Mouse (Mus musculus) MEL (cell line): ENCODE measurements around the gene Galnt18.

Experiments used
- BHLHE40 ChIP-seq: IDR thresholded peaks from 2 replicates; pipeline ENCODE4 v1.6.1; 2012; ENCODE audit warnings: low read depth, mild to moderate bottlenecking, inconsistent platforms, low read length, improper control_type of control experiment, borderline replicate concordance
- CTCF ChIP-seq, 3 experiments: IDR thresholded peaks in 2 of 3; conservative IDR thresholded peaks in 1 of 3; 2 replicates each; pipeline ENCODE4 v1.5.1; 2011 to 2012; ENCODE audit warnings: low read length in 3 of 3, low read depth in 2 of 3, mild to moderate bottlenecking in 2 of 3, improper control_type of control experiment in 1 of 3, inconsistent platforms in 1 of 3, mixed read lengths in 1 of 3, moderate library complexity in 1 of 3; ENCODE audit not compliant: control insufficient read depth in 1 of 3, insufficient read depth in 1 of 3, poor library complexity in 1 of 3, severe bottlenecking in 1 of 3
- E2F4 ChIP-seq: IDR thresholded peaks from 2 replicates; pipeline ENCODE4 v1.6.1; 2011; ENCODE audit warnings: low read depth, low read length, improper control_type of control experiment, borderline replicate concordance
- EP300 ChIP-seq, 2 experiments: IDR thresholded peaks; 2 replicates each; pipeline ENCODE4 v1.6.1; 2011; ENCODE audit warnings: improper control_type of control experiment in 2 of 2, low read length in 2 of 2, low read depth in 1 of 2, mild to moderate bottlenecking in 1 of 2
- GATA1 ChIP-seq: IDR thresholded peaks from 2 replicates; pipeline ENCODE4 v1.6.1; 2011; ENCODE audit warnings: low read depth, low read length, improper control_type of control experiment
- KAT2A ChIP-seq: conservative IDR thresholded peaks from 2 replicates; pipeline ENCODE4 v1.6.1; 2012; ENCODE audit warnings: low read depth, low read length, improper control_type of control experiment, inconsistent platforms
- MXI1 ChIP-seq: IDR thresholded peaks from 2 replicates; pipeline ENCODE4 v1.6.1; 2011; ENCODE audit warnings: mild to moderate bottlenecking, low read depth, low read length, improper control_type of control experiment
- POLR2A ChIP-seq, 2 experiments: IDR thresholded peaks; 2 replicates each; pipeline ENCODE4 v1.6.1; 2011 to 2012; ENCODE audit warnings: low read length in 2 of 2, mild to moderate bottlenecking in 2 of 2, control low read depth in 1 of 2, improper control_type of control experiment in 1 of 2, low read depth in 1 of 2, moderate library complexity in 1 of 2; ENCODE audit not compliant: control insufficient read depth in 1 of 2, insufficient read depth in 1 of 2, poor library complexity in 1 of 2
- POLR2AphosphoS5 ChIP-seq: IDR thresholded peaks from 2 replicates; pipeline ENCODE4 v1.6.1; 2012; ENCODE audit warnings: low read depth, borderline replicate concordance, mild to moderate bottlenecking, inconsistent platforms, low read length, moderate library complexity, mixed read lengths
- SMC3 ChIP-seq: IDR thresholded peaks from 2 replicates; pipeline ENCODE4 v1.6.1; 2011; ENCODE audit warnings: low read depth, low read length, improper control_type of control experiment
- TBP ChIP-seq: IDR thresholded peaks from 2 replicates; pipeline ENCODE4 v1.8.0; 2011; ENCODE audit warnings: low read depth, low read length, improper control_type of control experiment
- ZKSCAN1 ChIP-seq: IDR thresholded peaks from 2 replicates; pipeline ENCODE4 v1.6.1; 2012; ENCODE audit warnings: low read depth, mild to moderate bottlenecking, inconsistent platforms, low read length, improper control_type of control experiment, moderate library complexity

DNA sequence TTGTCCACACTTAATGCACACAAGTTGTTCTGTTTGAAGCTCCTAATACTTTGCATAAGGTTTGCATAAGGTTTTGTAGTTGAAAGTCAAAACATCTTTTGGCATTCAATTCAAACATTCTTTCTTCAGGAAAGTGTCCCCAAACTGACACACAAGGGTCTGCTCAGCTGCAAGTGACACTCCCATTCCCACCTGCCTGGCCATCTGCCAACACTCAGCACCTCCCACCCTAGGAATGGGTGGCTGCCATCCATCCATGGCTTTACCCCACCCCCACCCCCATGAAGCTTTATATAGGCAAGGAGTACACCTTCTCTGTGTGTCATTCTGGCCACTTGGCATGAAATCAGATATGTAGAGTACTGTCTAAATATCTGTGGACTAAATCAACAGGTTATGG lies 35.0 kb downstream of the Galnt18 start:
- TF ChIP-seq TBP, result no peak
- TF ChIP-seq KAT2A, result no peak
- no peak for TF ChIP-seq CTCF (IDR thresholded peaks at IDR 0.05 in 2 of 3, conservative IDR thresholded peaks at IDR 0.05 in 1 of 3; ENCODE audit: control insufficient read depth in 1 of 3, insufficient read depth in 1 of 3, low read depth in 2 of 3, low read length in 3 of 3, poor library complexity in 1 of 3, severe bottlenecking in 1 of 3)
- TF ChIP-seq POLR2A (IDR thresholded peaks at IDR 0.05; ENCODE audit: control insufficient read depth in 1 of 2, insufficient read depth in 1 of 2, low read depth in 1 of 2, low read length in 2 of 2, poor library complexity in 1 of 2), result no peak
- no peak for TF ChIP-seq SMC3
- TF ChIP-seq EP300 (IDR thresholded peaks at IDR 0.05; ENCODE audit: low read depth in 1 of 2, low read length in 2 of 2), result no peak
- TF ChIP-seq BHLHE40, result no peak
- TF ChIP-seq GATA1, result no peak
- no peak for TF ChIP-seq E2F4
- no peak for TF ChIP-seq MXI1
- no peak for TF ChIP-seq POLR2AphosphoS5
- no peak for TF ChIP-seq ZKSCAN1
